Mouse (Mus musculus) ES-E14 (cell line): Measurements from ENCODE around the gene Cd300ld2.

Source experiments
- CHD2 ChIP-seq: IDR thresholded peaks from 2 replicates; pipeline ENCODE4 v1.6.1; 2014; ENCODE audit warnings: mild to moderate bottlenecking, low read depth, low read length, inconsistent platforms
- HCFC1 ChIP-seq: IDR thresholded peaks from 2 replicates; pipeline ENCODE4 v1.6.1; 2012; ENCODE audit warnings: low read length, inconsistent platforms, borderline replicate concordance; ENCODE audit not compliant: insufficient read depth
- MAFK ChIP-seq: IDR thresholded peaks from 2 replicates; pipeline ENCODE4 v1.6.1; 2014; ENCODE audit warnings: mild to moderate bottlenecking, low read depth, low read length, inconsistent platforms; ENCODE audit not compliant: insufficient read depth
- ZC3H11A ChIP-seq: IDR thresholded peaks from 2 replicates; pipeline ENCODE4 v1.6.1; 2012; ENCODE audit warnings: low read depth, mild to moderate bottlenecking, inconsistent platforms, low read length, borderline replicate concordance
- ZNF384 ChIP-seq: IDR thresholded peaks from 2 replicates; pipeline ENCODE4 v1.6.1; 2012; ENCODE audit warnings: low read depth, low read length, inconsistent platforms

DNA sequence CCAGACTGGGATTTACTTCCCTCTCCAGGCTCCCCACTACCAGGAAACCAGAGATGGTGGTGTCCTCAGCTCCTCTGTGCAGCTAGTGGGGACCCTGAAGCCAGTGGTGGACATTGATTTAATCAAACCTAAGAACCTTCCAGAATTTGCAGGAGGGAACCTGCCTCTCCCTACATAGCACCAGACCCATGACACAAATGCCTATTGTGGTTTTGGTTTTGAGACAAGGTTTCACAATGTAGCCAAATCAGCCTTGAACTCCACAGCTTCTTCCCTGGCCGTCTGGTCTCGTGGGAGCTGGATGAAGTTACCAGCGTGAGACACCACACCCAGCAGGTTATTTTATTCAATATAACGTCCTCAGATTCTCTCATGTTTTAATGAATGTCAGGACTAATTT lies 42.7 kb upstream of the Cd300ld2 start:
- TF ChIP-seq MAFK (no peak), CHD2 (no peak), ZNF384 (no peak), ZC3H11A (no peak), HCFC1 (no peak)
